Mouse (Mus musculus): ENCODE measurements around the gene Ust.

The Ust gene

DNA sequence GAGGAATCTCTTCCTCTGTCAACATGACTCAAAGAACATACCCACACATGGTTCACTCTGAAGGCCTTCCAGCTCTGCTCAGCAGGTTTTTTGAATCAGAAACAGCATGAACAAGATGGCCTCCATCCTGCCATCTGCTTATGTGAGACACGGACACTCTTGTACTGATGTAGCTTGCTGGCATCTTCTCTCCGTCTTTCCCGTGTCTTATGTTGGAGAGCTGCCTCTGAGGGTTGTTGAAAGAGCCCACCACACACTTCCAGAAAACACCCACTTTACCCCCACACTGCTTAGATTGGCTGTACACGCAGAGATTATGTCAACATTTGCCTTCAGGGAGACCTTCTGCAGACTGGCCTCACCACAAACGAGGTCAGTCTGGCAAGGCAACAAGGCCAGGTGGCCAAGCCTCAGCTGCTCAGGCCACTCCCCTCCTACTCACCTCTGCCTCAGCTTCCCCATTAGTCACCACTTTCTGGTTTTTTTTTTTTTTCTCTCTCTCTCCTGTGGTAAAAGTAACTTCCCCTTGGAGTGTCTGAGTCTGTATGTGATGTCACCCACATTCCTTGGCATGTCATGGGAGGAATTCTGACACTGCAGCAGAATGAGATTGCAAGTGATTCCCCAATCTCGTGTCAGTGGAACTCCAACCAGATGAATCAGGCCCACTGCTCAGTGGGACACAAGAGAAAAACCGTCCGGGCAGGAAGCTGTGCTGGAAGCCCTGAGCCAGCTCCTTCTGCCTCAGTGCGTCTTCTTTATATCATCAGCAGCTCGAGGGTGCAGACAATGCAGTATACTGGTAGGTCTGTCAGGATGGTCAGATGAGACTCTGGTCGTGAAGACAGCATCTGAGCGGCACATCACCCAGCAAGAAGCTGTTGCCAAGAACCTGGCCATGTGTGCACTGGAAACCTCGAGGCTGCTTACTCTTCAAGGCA, 19.4 kb downstream of the Ust start:
- no peak for DNase-seq

DNA sequence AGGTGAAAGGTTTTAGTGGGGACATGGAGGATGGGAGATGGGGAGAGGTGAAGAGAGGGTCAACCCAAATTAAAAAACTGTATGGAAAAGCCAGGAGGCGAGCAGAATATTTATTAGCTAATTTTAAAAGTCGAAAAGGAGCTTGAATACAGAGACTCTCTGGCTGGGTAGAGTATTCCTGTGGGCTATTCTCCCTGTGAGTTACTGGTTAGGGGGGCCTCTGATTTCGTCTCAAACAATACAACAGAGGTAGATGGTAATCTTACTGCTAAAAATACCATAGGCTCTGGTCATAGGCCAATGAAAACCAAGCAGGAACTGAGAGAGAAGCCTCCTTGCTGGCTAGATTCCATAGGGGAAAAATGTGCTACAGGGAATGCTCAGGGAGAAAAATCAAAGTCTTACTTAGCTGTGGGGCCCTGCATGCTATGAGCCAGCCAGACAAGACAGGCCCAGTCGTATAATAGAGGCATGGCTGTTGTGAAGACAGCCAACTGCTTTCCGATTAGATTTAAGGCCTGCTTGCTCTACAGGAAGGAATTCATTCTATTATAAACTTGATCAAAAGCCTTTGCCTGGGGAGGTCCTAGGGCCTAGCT, 23.0 kb downstream of the Ust start:
- DNase-seq: no peak

GRCm38 (mm10) chr10:8491909-8492591, 26.6 kb downstream of the Ust start:
- no peak for DNase-seq

GRCm38 (mm10) chr10:8487388-8487787, 31.2 kb downstream of the Ust start:
- no peak for DNase-seq

GRCm38 (mm10) chr10:8484487-8484886, 34.1 kb downstream of the Ust start:
- DNase-seq: no peak

- no peak for DNase-seq
Observed at GRCm38 (mm10) chr10:8482779-8483178, 35.8 kb downstream of the Ust start.

DNA sequence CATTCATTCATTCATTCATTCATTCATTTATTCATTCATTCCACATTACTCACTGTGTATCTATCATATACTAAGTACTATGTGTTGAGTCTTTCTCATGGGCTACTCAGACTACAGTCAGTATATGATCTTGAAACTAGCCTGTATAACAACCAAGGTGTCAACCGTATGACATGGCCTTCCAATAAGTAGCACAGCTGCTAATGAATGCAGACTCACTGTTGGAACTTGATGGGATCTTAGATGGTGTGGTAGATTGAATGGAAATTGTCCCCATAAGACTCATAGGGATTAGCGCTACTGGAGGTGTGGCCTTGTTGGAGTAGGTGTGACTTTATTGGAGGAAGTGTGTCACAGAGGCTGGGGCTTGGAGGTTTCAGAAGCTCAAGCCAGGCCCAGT, 38.8 kb downstream of the Ust start:
- DNase-seq: no peak

GRCm38 (mm10) chr10:8477936-8478335, 40.7 kb downstream of the Ust start:
- no peak for DNase-seq

DNA sequence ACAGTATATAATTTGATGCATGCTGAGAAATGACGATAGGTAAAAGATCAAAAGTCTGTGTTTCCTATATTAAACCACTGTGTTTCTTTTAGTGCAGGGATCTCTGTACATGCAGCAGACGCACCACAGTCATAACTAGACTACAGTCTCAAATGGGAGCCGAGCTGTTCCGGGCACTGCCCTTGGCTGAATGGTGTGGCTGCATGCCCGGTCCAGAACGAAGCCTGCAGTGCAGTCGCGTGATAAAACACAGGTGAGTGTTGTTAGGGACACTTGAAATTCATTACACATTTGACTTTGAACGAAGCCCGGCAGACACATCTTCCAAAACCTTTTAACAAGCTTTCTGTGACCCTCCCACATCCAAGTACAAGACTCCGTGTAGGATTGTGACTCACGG, 46.6 kb downstream of the Ust start:
- DNase-seq: peak; percentile 15

DNA sequence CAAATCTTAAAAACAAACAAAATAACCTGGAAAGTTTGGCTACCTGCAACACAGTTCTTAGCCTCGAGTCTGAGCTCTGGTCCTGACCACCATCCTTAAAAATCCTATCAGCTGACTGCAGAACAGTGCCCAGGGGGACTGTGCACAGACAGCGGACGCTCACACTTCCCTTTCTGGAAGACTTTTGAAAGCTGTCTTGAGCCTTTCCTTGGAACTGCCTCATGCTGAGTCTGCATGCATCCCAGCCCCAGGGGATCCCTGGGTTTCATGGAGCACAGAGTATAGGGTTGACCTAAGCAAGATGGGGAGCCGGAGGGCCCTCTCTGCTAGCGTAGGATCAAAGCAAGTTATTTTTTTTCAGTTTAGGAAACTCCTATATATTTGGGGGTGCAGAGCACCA, 47.6 kb downstream of the Ust start:
- DNase-seq: no peak

DNA sequence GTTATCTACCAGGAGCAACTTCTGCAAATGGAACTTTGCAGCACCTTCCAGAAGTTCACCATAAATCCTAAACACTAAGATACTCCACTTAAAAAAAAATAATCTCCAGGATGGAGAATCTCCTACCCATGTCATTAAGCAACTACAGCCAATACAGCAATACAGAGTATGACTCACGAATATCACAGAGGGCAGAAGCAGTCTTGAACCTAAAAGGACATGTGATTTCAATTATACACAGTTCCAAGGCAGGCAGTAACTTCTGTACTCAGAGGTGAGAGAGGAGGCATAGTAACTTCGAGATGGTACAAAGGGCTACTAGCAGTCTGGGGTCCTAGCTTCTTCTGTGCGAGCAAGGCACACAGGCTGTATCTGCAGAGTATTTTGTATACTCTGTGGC, 49.1 kb downstream of the Ust start:
- DNase-seq: no peak

DNA sequence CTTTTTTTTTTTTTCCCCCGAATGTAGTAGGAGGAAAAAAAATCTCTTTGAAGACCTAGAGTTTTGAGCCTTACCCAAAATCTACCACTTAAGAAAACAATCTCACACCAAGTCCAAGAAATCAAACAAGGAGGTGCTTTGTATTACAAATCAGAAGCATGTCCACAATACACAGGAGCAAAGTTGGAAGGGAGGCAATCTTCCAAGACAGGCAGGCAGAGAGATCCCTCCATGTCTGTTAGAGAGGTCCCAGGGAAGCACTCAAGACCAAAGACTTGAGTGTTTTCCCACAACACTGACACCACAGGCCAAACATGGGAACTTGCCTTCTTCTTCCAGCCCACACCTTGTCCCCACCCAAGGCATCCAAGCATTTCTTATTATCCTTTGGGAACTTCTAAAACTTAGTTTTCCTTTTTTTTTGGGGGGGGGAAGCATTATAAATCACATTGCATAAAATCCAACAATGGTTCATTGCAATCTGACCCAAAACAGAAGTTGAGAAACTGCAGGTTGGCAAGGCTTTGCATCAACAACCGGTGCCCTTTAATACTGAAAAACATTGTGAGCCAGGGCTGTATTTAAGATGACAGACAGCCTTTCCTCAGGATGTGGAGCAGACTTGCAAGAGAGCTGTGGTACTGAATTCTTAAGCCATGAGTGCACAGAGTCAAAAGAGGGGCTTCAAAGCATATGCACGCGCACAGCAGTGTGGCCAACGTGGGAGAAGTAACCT, 49.8 kb downstream of the Ust start:
- DNase-seq: no peak

GRCm38 (mm10) chr10:8465918-8466317, 52.7 kb downstream of the Ust start:
- peak; percentile 46 for DNase-seq

- DNase-seq: no peak
Observed at GRCm38 (mm10) chr10:8465216-8465615, 53.4 kb downstream of the Ust start.

GRCm38 (mm10) chr10:8461372-8461771, 57.3 kb downstream of the Ust start:
- DNase-seq: no peak

DNA sequence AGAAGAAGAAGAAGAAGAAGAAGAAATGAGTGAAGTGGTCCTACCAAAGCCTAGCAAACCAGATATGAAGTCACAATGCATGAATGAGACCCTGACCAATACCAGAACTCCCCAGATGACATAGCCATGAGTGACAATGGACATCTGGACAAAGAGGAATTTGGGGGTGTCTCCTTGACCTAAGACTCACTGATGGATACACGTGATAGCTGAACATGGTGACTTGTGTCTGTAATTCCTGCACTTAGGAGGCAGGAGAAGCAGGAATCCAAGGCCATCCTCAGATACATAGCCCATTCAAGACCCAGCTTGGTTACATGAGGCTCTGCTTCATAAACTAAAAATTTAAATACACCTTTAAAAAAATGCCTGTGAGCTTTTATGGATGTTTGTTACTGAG, 63.9 kb downstream of the Ust start:
- DNase-seq: no peak

- no peak for DNase-seq
Observed at GRCm38 (mm10) chr10:8447681-8448080, 70.9 kb downstream of the Ust start.

GRCm38 (mm10) chr10:8446972-8447371, 71.7 kb downstream of the Ust start:
- no peak for DNase-seq

- no peak for DNase-seq
Observed at GRCm38 (mm10) chr10:8444052-8444451, 74.6 kb downstream of the Ust start.

GRCm38 (mm10) chr10:8431857-8432256, 86.8 kb downstream of the Ust start:
- peak; percentile 30 for DNase-seq

GRCm38 (mm10) chr10:8428787-8429778, 89.5 kb downstream of the Ust start:
- DNase-seq: no peak
